Mouse (Mus musculus) layer of hippocampus, adult 2 months (tissue): ENCODE data around the gene Dnajc22. TPM values are rescaled to one million over a fixed set of nuclear protein-coding genes. Genes with fewer than 3 reads are reported as not detected.
A peak's percentile ranks its signal among the peaks of the same experiment; 100 is the strongest.

ENCODE experiments used
- DNase-seq, 2 experiments: peaks; one replicate each; pipeline ENCODE4 v3.0.0; 2022; ENCODE audit warnings: low spot score in 2 of 2
- H3K27ac ChIP-seq: fragments of 200-600 bp; 2 replicates; pipeline ENCODE4 v1.8.1; 2022
- H3K4me3 ChIP-seq: fragments of 200-600 bp; 2 replicates; pipeline ENCODE4 v1.8.1; 2022; ENCODE audit warnings: mild to moderate bottlenecking
- CTCF ChIP-seq: fragments of 200-600 bp; conservative IDR thresholded peaks from 2 replicates; pipeline ENCODE4 v1.8.1; 2022; ENCODE audit warnings: antibody characterized with exemption, mild to moderate bottlenecking, moderate library complexity
- microRNA-seq, 2 experiments: library from miRNA; unstranded; fragments of <30 nt; microRNA quantifications; one replicate each; pipeline ENCODE4 v1.2.0; 2021
- total RNA-seq, 2 experiments: library from RNA; stranded (reverse); gene quantifications; 2 replicates each; pipeline ENCODE4 v1.2.3; 2021

Gene Dnajc22
- total RNA-seq, 2 experiments from 2014 or later: 0.31 TPM; not detected in 1

- no peak for TF ChIP-seq CTCF
- Histone ChIP-seq H3K4me3 (no peak overlapping the region), H3K27ac (no peak overlapping the region)
- no peak for DNase-seq
These were observed 37.3 kb downstream of the Dnajc22 start for GRCm38 (mm10) chr15:99129956-99130910.

GRCm38 (mm10) chr15:99138389-99138788, 45.4 kb downstream of the Dnajc22 start:
- no peak overlapping the region for H3K27ac ChIP-seq
- no peak for DNase-seq
- TF ChIP-seq CTCF: no peak
- H3K4me3 ChIP-seq: no peak overlapping the region

- Histone ChIP-seq H3K27ac (no peak overlapping the region), H3K4me3 (no peak overlapping the region)
- peak; percentile 83 for TF ChIP-seq CTCF
- DNase-seq: peak in 1 of 2 experiments; percentile 12
These were observed 46.7 kb downstream of the Dnajc22 start for GRCm38 (mm10) chr15:99139669-99140068.

GRCm38 (mm10) chr15:99150516-99150915, 57.5 kb downstream of the Dnajc22 start:
- TF ChIP-seq CTCF: no peak
- no peak overlapping the region for H3K27ac ChIP-seq
- DNase-seq: no peak
- H3K4me3 ChIP-seq: no peak overlapping the region

GRCm38 (mm10) chr15:99151324-99151723, 58.4 kb downstream of the Dnajc22 start:
- Histone ChIP-seq H3K4me3 (no peak overlapping the region), H3K27ac (no peak overlapping the region)
- TF ChIP-seq CTCF: no peak
- no peak for DNase-seq

- no peak overlapping the region for H3K27ac ChIP-seq
- DNase-seq: no peak
- no peak for TF ChIP-seq CTCF
These were observed 60.5 kb downstream of the Dnajc22 start for GRCm38 (mm10) chr15:99153466-99153865.

More at GRCm38 (mm10) chr15:99153466-99153865, 60.5 kb downstream of the Dnajc22 start:
- no peak overlapping the region for H3K4me3 ChIP-seq

Small RNA genes within 50 kb of the gene (microRNA-seq; reads per million reads assigned to microRNA genes)
- gene Mir6960: 0 reads per million in 2 experiments

Other genes starting within 250 kb of the Dnajc22 start
- 100 to 1,000 TPM in 1 of 2 experiments, 10 to 100 TPM in 1; 89.3 to 106 TPM for gene Kmt2d, start 222.0 kb upstream of the Dnajc22 start, total RNA-seq
- gene Rhebl1, start 198.6 kb upstream of the Dnajc22 start, total RNA-seq: 1 to 10 TPM; 8.5 TPM
- gene Dhh, start 194.6 kb upstream of the Dnajc22 start, total RNA-seq: under 1 TPM; 0.10 to 0.12 TPM
- 10 to 100 TPM; 17.0 to 20.6 TPM for gene Lmbr1l, start 174.9 kb upstream of the Dnajc22 start, total RNA-seq
- gene Tuba1b, start 158.6 kb upstream of the Dnajc22 start, total RNA-seq: 100 to 1,000 TPM; 466 to 491 TPM
- gene Gm49450, start 139.6 kb upstream of the Dnajc22 start, total RNA-seq: not detected
- 100 to 1,000 TPM; 768 to 781 TPM for gene Tuba1a, start 139.5 kb upstream of the Dnajc22 start, total RNA-seq
- 10 to 100 TPM; 49.6 to 51.1 TPM for gene Tuba1c, start 63.3 kb upstream of the Dnajc22 start, total RNA-seq
- gene Prph, start 38.0 kb upstream of the Dnajc22 start, total RNA-seq: under 1 TPM; 0.67 to 0.83 TPM
- gene Troap, start 18.6 kb upstream of the Dnajc22 start, total RNA-seq: under 1 TPM; 0.36 to 0.64 TPM
- not detected for gene C1ql4, start 5.4 kb upstream of the Dnajc22 start, total RNA-seq
- 10 to 100 TPM; 29.2 to 30.9 TPM for gene Spats2, start 32.7 kb downstream of the Dnajc22 start, total RNA-seq
- 10 to 100 TPM; 83.5 to 90.4 TPM for gene Kcnh3, start 131.7 kb downstream of the Dnajc22 start, total RNA-seq
- 10 to 100 TPM; 73.7 to 77.4 TPM for gene Mcrs1, start 158.8 kb downstream of the Dnajc22 start, total RNA-seq
- 100 to 1,000 TPM; 114 to 119 TPM for gene Prpf40b, start 201.9 kb downstream of the Dnajc22 start, total RNA-seq
- gene Fam186b, start 202.7 kb downstream of the Dnajc22 start, total RNA-seq: 1 to 10 TPM; 1.2 to 1.9 TPM